13 mouse cellular contexts compared by ENCODE assay signal in genomic region chr15:3233837-3234551, GRCm38 (mm10). TPM values are rescaled to one million over a fixed set of nuclear protein-coding genes. Genes with fewer than 3 reads are reported as not detected.
DNase-seq lines count a peak whose midpoint lies in the region; TF ChIP-seq lines count a peak whose summit lies in the region.
"Had no signal": no experiment of that assay in that cellular context is flagged by ENCODE, and none has a peak within 500 bp of the region (broad histone marks: within the 10 kb centered on the region; RNA-seq: fewer than 3 reads in every experiment).

No protein-coding gene starts in this region.

- DNase-seq in lung, postnatal 25 days (ENCODE audit: low spot score): peak; percentile 54
- DNase-seq in lung, adult 18-20 months: no peak
- DNase-seq in CH12.LX (ENCODE audit: extremely low read depth) (peak; percentile 49), MN1 (ENCODE audit: low spot score) (no peak)
- DNase-seq in c-Kit-positive CD71-negative TER-119-negative erythroid progenitor cells, embryonic 14.5 days (ENCODE audit: low read depth): peak; percentile 18
- DNase-seq in naive thymus-derived CD4-positive, alpha-beta T cell, adult 2 months (ENCODE audit: low read depth): peak; percentile 60
- no peak for DNase-seq in cerebellum, adult 11-12 months
- DNase-seq: adrenal gland, adult 8-10 months; cerebellum, adult 2 months; thymus, postnatal 4 days had no signal

- no peaks in the 10 kb centered on the region for H3K9me3 ChIP-seq in CH12.LX (replicated peaks; ENCODE audit: low read length)
- H3K9me3 ChIP-seq: midbrain, embryonic 12.5 days had no signal

- dilution Hi-C loops in CH12.LX (cut with MboI; ENCODE audit: extremely low pct_ligation_motif_present, extremely low pct_unique_long_range_greater_than_20kb, low sequenced_read_pairs): no loop called here

- no peak for TF ChIP-seq POLR2A in CH12.LX (IDR thresholded peaks at IDR 0.05; ENCODE audit: low read depth, low read length)

- no peaks in the 10 kb centered on the region for H3K36me3 ChIP-seq in CH12.LX (replicated peaks in 1 of 2; ENCODE audit: control insufficient read depth in 1 of 2, insufficient read depth in 1 of 2, low read length in 1 of 2)
- H3K36me3 ChIP-seq: midbrain, embryonic 12.5 days had no signal

- no peak overlapping the region for H3K9ac ChIP-seq in CH12.LX (ENCODE audit: insufficient read depth, low read depth)
- H3K9ac ChIP-seq: hindbrain, embryonic 14.5 days; midbrain, embryonic 12.5 days had no signal

- no peak for TF ChIP-seq EP300 in CH12.LX (IDR thresholded peaks at IDR 0.05; ENCODE audit: low read length)

- in situ Hi-C loops in CH12.LX (cut with MboI; ENCODE audit: low pct_ligation_motif_present, low pct_unique_long_range_greater_than_20kb, low sequenced_read_pairs): no loop called here

- H3K4me2 ChIP-seq in CH12.LX (ENCODE audit: insufficient read depth, low read depth, poor library complexity, severe bottlenecking): no peak overlapping the region
- H3K4me2 ChIP-seq: heart, embryonic 11.5 days; hindbrain, embryonic 14.5 days; midbrain, embryonic 12.5 days had no signal

- H3K4me1 ChIP-seq in CH12.LX (ENCODE audit: control insufficient read depth in 1 of 2, insufficient read depth in 2 of 2): peaks cover 0 to 16% of the 10 kb centered on the region in 2 experiments; a peak in 2 of 4 replicates

- no peaks in the 10 kb centered on the region for H3K79me2 ChIP-seq in CH12.LX (replicated peaks; ENCODE audit: control insufficient read depth, extremely low read depth, insufficient read depth, poor library complexity, severe bottlenecking)

- no peak overlapping the region for H3K27ac ChIP-seq in CH12.LX (ENCODE audit: insufficient read depth, low read depth)
- H3K27ac ChIP-seq: hindbrain, embryonic 14.5 days; midbrain, embryonic 12.5 days had no signal

- no peak for TF ChIP-seq RAD21 in CH12.LX (IDR thresholded peaks at IDR 0.05; ENCODE audit: low read depth, low read length)

- H3K27me3 ChIP-seq in CH12.LX (replicated peaks): no peaks in the 10 kb centered on the region
- H3K27me3 ChIP-seq: midbrain, embryonic 12.5 days had no signal

- H3K4me3 ChIP-seq in CH12.LX (replicated peaks in 1 of 3; ENCODE audit: low read depth in 2 of 3, low read length in 2 of 3, poor library complexity in 1 of 3): no peak overlapping the region
- H3K4me3 ChIP-seq: midbrain, embryonic 12.5 days had no signal

- TF ChIP-seq CTCF in CH12.LX (conservative IDR thresholded peaks at IDR 0.05 in 1 of 2, IDR thresholded peaks at IDR 0.05 in 1 of 2; ENCODE audit: low read depth in 2 of 2, low read length in 2 of 2): no peak

TF ChIP-seq in CH12.LX, 34 proteins besides CTCF, POLR2A, EP300 and RAD21:
- TF ChIP-seq IRF4 (IDR thresholded peaks at IDR 0.05; ENCODE audit: low read depth, low read length): no peak
- TF ChIP-seq ZNF384 (IDR thresholded peaks at IDR 0.05; ENCODE audit: low read depth, low read length): no peak
- TF ChIP-seq MAX (IDR thresholded peaks at IDR 0.05; ENCODE audit: low read length): no peak
- TF ChIP-seq MAFK (IDR thresholded peaks at IDR 0.05; ENCODE audit: insufficient replicate concordance, low read length): no peak

RNA-seq across cellular contexts. Expression of gene Selenop, which starts 34.4 kb away (rescaled TPM):
- 2.6 and 3.3 TPM in 2 replicates for total RNA-seq in CH12.LX (2012; rRNA removed)
- 16.5 and 17.6 TPM in 2 replicates for total RNA-seq in CH12.LX (2014; rRNA removed)
- polyA plus RNA-seq in CH12.LX (2012; ENCODE audit: insufficient read length, low read depth): 6.3 and 7.3 TPM in 2 replicates

Comparison
In these comparisons a context has a peak if more than half of its experiments do, and no peak if none do; other contexts are left out.
1. DNase-seq: peak in lung, postnatal 25 days (single experiment), CH12.LX (single experiment), c-Kit-positive CD71-negative TER-119-negative erythroid progenitor cells, embryonic 14.5 days (single experiment) and naive thymus-derived CD4-positive, alpha-beta T cell, adult 2 months (single experiment); none in lung, adult 18-20 months (0 of 2), cerebellum, adult 11-12 months (single experiment) and MN1 (single experiment).